Mouse (Mus musculus): ENCODE data around the gene Saysd1.

GRCm38 (mm10) chr14:20047291-20047690, 91.0 kb downstream of the Saysd1 start:
- TF ChIP-seq CTCF (IDR thresholded peaks at IDR 0.05 in 2 of 3, conservative IDR thresholded peaks at IDR 0.05 in 1 of 3; ENCODE audit: control insufficient read depth in 1 of 3, insufficient read depth in 1 of 3, low read depth in 2 of 3, low read length in 3 of 3, poor library complexity in 1 of 3, severe bottlenecking in 1 of 3) (no peak), MEF2A (IDR thresholded peaks at IDR 0.05; ENCODE audit: extremely low read depth, insufficient replicate concordance, low read depth, low read length, poor library complexity, severe bottlenecking) (no peak), TBP (IDR thresholded peaks at IDR 0.05; ENCODE audit: low read depth, low read length) (no peak), NRF1 (IDR thresholded peaks at IDR 0.05; ENCODE audit: insufficient read depth, low read depth, low read length, poor library complexity, severe bottlenecking) (no peak)

All from MEL (cell line).